Mouse (Mus musculus): ENCODE measurements around the gene Prss53.

GRCm38 (mm10) chr7:127898179-127898956 lies 7.6 kb upstream of the Prss53 start:
- TF ChIP-seq EP300 (IDR thresholded peaks at IDR 0.05; ENCODE audit: low read depth) (no peak), CTCF (IDR thresholded peaks at IDR 0.05; ENCODE audit: low read depth) (no peak)

Data from liver, postnatal 0 days (tissue).